10 mouse cellular contexts compared by ENCODE assay signal in genomic region chr13:43230238-43230637, GRCm38 (mm10). TPM values are rescaled to one million over a fixed set of nuclear protein-coding genes. Genes with fewer than 3 reads are reported as not detected.
DNase-seq lines count a peak whose midpoint lies in the region; ATAC-seq and TF ChIP-seq lines count a peak whose summit lies in the region.
"Had no signal": no experiment of that assay in that cellular context is flagged by ENCODE, and none has a peak within 500 bp of the region (broad histone marks: within the 10 kb centered on the region; RNA-seq: fewer than 3 reads in every experiment).

No protein-coding gene starts in this region.

- intact Hi-C loops in gastrocnemius, postnatal 14 days (cut with DNase I; ENCODE audit: low total_unique reads), result no loop called here

- TF ChIP-seq EP300 in liver, embryonic 14.5 days (IDR thresholded peaks at IDR 0.05; ENCODE audit: low read depth), result no peak

- no peak for ATAC-seq in heart, embryonic 14.5 days (ENCODE audit: insufficient number of reproducible peaks, insufficient read depth, low FRiP score, low read depth)
- no peak for ATAC-seq in embryonic facial prominence, embryonic 13.5 days (ENCODE audit: insufficient number of reproducible peaks, insufficient read depth, low FRiP score, low TSS enrichment, low read depth)
- ATAC-seq in liver, embryonic 14.5 days (ENCODE audit: insufficient read depth), result peak; percentile 19
- no peak for ATAC-seq in granulocyte monocyte progenitor cell, adult 5-6 weeks (replicated peaks; ENCODE audit: poor library complexity, severe bottlenecking)

- TF ChIP-seq CTCF in liver, embryonic 14.5 days (IDR thresholded peaks at IDR 0.05; ENCODE audit: low read depth), result no peak

- 0 out of 2 replicates have a peak, but pooled peaks cover under 1% of the 10 kb centered on the region for H3K9me3 ChIP-seq in heart, embryonic 14.5 days (ENCODE audit: control insufficient read depth, low read length)
- H3K9me3 ChIP-seq in embryonic facial prominence, embryonic 13.5 days, result no peaks in the 10 kb centered on the region
- H3K9me3 ChIP-seq in liver, embryonic 14.5 days (ENCODE audit: control insufficient read depth, low read length), result no peaks in the 10 kb centered on the region

- H3K4me3 ChIP-seq in heart, embryonic 14.5 days (ENCODE audit: control insufficient read depth in 1 of 2, insufficient read depth in 1 of 2, low read depth in 1 of 2, low read length in 2 of 2), result no peak overlapping the region
- H3K4me3 ChIP-seq in embryonic facial prominence, embryonic 13.5 days, result no peak overlapping the region
- no peak overlapping the region for H3K4me3 ChIP-seq in liver, embryonic 14.5 days (ENCODE audit: insufficient read depth in 1 of 2, low read depth in 2 of 2, low read length in 2 of 2)

- peak overlapping the region; percentile 62 to 94 for H3K27ac ChIP-seq in heart, embryonic 14.5 days (replicated peaks in 1 of 2; ENCODE audit: control insufficient read depth in 1 of 2, insufficient read depth in 1 of 2, low read depth in 2 of 2, low read length in 2 of 2)
- peak overlapping the region; percentile 88 for H3K27ac ChIP-seq in embryonic facial prominence, embryonic 13.5 days
- H3K27ac ChIP-seq in liver, embryonic 14.5 days, result peak overlapping the region; percentile 43
- H3K27ac ChIP-seq: kidney, postnatal 0 days had no signal

- H3K27me3 ChIP-seq in heart, embryonic 14.5 days (ENCODE audit: control insufficient read depth, insufficient read depth, low read length), result no peaks in the 10 kb centered on the region
- no peaks in the 10 kb centered on the region for H3K27me3 ChIP-seq in embryonic facial prominence, embryonic 13.5 days
- no peaks in the 10 kb centered on the region for H3K27me3 ChIP-seq in liver, embryonic 14.5 days (ENCODE audit: control insufficient read depth, insufficient read depth, low read length)

- 36% methylated on average over 6 of the region's 6 CpGs for WGBS in heart, embryonic 14.5 days
- WGBS in embryonic facial prominence, embryonic 13.5 days, result 41% methylated on average over 6 of the region's 6 CpGs
- WGBS in liver, embryonic 14.5 days (ENCODE audit: insufficient replicate concordance), result 60% methylated on average over 6 of the region's 6 CpGs

- peaks cover 58 to 94% of the 10 kb centered on the region in 2 experiments for H3K4me1 ChIP-seq in heart, embryonic 14.5 days (ENCODE audit: control insufficient read depth in 2 of 2, insufficient read depth in 2 of 2, low read length in 2 of 2)
- peaks cover 57% of the 10 kb centered on the region for H3K4me1 ChIP-seq in embryonic facial prominence, embryonic 13.5 days
- peaks cover 62 to 67% of the 10 kb centered on the region in 2 experiments for H3K4me1 ChIP-seq in liver, embryonic 14.5 days (replicated peaks; ENCODE audit: control insufficient read depth in 2 of 2, insufficient read depth in 2 of 2, low read length in 1 of 2)

- H3K4me2 ChIP-seq in heart, embryonic 14.5 days (ENCODE audit: low read length), result no peak overlapping the region
- no peak overlapping the region for H3K4me2 ChIP-seq in embryonic facial prominence, embryonic 13.5 days
- peak overlapping the region; percentile 23 for H3K4me2 ChIP-seq in liver, embryonic 14.5 days (ENCODE audit: low read depth)

- peak overlapping the region; percentile 36; the same call in 1 of the 2 replicates for H3K9ac ChIP-seq in heart, embryonic 14.5 days (ENCODE audit: low read length)
- H3K9ac ChIP-seq in embryonic facial prominence, embryonic 13.5 days, result no peak overlapping the region
- H3K9ac ChIP-seq in liver, embryonic 14.5 days (replicated peaks), result no peak overlapping the region; the same call in 1 of the 2 replicates

- no peak for DNase-seq in heart, adult 9 months (ENCODE audit: low spot score in 2 of 2)
- peak; percentile 92 to 95 for DNase-seq in layer of hippocampus, adult 18-20 months (ENCODE audit: low spot score in 2 of 2)
- DNase-seq in liver, embryonic 14.5 days (ENCODE audit: low read depth in 3 of 3, low spot score in 3 of 3), result no peak
- DNase-seq in gastrocnemius, postnatal 14 days, result no peak
- DNase-seq in kidney, adult 8-10 months, result no peak
- DNase-seq: cerebellum, adult 9-11 months had no signal

- H3K36me3 ChIP-seq in heart, embryonic 14.5 days (ENCODE audit: control insufficient read depth, insufficient read depth, low read length), result no peaks in the 10 kb centered on the region
- no peaks in the 10 kb centered on the region for H3K36me3 ChIP-seq in embryonic facial prominence, embryonic 13.5 days
- no peaks in the 10 kb centered on the region for H3K36me3 ChIP-seq in liver, embryonic 14.5 days (replicated peaks; ENCODE audit: control insufficient read depth, insufficient read depth, low read depth)

RNA-seq across cellular contexts. Expression of gene Tbc1d7, which starts 58.9 kb away (rescaled TPM):
- polyA plus RNA-seq in heart, embryonic 14.5 days (2014; fragmentation: Nextera tagmentation; extraction: Ambion mirVana), result 70.5 and 78.1 TPM in 2 replicates
- 54.3 and 54.8 TPM in 2 replicates for polyA plus RNA-seq in embryonic facial prominence, embryonic 13.5 days (2015; fragmentation: Nextera tagmentation; extraction: Ambion mirVana)
- total RNA-seq in layer of hippocampus, adult 18-20 months (2021), result 10 to 100 TPM; 24.4 to 29.3 TPM
- 2.8 and 4.7 TPM in 2 replicates for polyA plus RNA-seq in liver, embryonic 14.5 days (2012; rRNA removed)
- 12.6 and 14.1 TPM in 2 replicates for polyA plus RNA-seq in liver, embryonic 14.5 days (2014; fragmentation: Nextera tagmentation; extraction: Ambion mirVana)
- total RNA-seq in gastrocnemius, postnatal 14 days (2021), result 10 to 100 TPM; 22.6 to 26.3 TPM
- 16.7 and 34.8 TPM in 2 replicates for total RNA-seq in granulocyte monocyte progenitor cell, adult 5-6 weeks (2014; fragmentation: Nextera tagmentation)
- 8.2 and 12.7 TPM in 2 replicates for total RNA-seq in granulocyte monocyte progenitor cell, adult 5-6 weeks (2017)

Comparison
In these comparisons a context has a peak if more than half of its experiments do, and no peak if none do; other contexts are left out.
1. DNase-seq: peak in layer of hippocampus, adult 18-20 months (2 of 2); none in heart, adult 9 months (0 of 2), liver, embryonic 14.5 days (0 of 3), gastrocnemius, postnatal 14 days (single experiment) and kidney, adult 8-10 months (0 of 2).
2. Peak in every context shown above with its lines, with median percentiles within 50 percentile points of each other: H3K27ac ChIP-seq.